Mouse (Mus musculus): ENCODE data around the gene Rmi2. TPM values are rescaled to one million over a fixed set of nuclear protein-coding genes. Genes with fewer than 3 reads are reported as not detected.

The Rmi2 gene
- total RNA-seq, 2 experiments from 2014 or later: 0.46 to 0.93 TPM

GRCm38 (mm10) chr16:10866841-10867240, 32.0 kb downstream of the Rmi2 start:
- no peak for DNase-seq

GRCm38 (mm10) chr16:10867501-10867900, 32.6 kb downstream of the Rmi2 start:
- DNase-seq: no peak

- DNase-seq: peak; percentile 70
Measured at GRCm38 (mm10) chr16:10867904-10868440, 33.1 kb downstream of the Rmi2 start.

GRCm38 (mm10) chr16:10870969-10871368, 36.1 kb downstream of the Rmi2 start:
- no peak for DNase-seq

GRCm38 (mm10) chr16:10872825-10873360, 38.0 kb downstream of the Rmi2 start:
- DNase-seq: no peak

- DNase-seq: peak; percentile 82 to 83
Measured at GRCm38 (mm10) chr16:10873654-10874053, 38.8 kb downstream of the Rmi2 start.

GRCm38 (mm10) chr16:10878227-10878626, 43.4 kb downstream of the Rmi2 start:
- DNase-seq: no peak

GRCm38 (mm10) chr16:10879467-10879866, 44.6 kb downstream of the Rmi2 start:
- peak; percentile 66 to 71 for DNase-seq

- no peak for DNase-seq
Measured at GRCm38 (mm10) chr16:10881231-10881962, 46.5 kb downstream of the Rmi2 start.

GRCm38 (mm10) chr16:10887436-10887835, 52.6 kb downstream of the Rmi2 start:
- no peak for DNase-seq

GRCm38 (mm10) chr16:10890363-10890762, 55.5 kb downstream of the Rmi2 start:
- no peak for DNase-seq

GRCm38 (mm10) chr16:10893161-10893560, 58.3 kb downstream of the Rmi2 start:
- DNase-seq: peak; percentile 81 to 90

- no peak for DNase-seq
Measured at GRCm38 (mm10) chr16:10895906-10896305, 61.0 kb downstream of the Rmi2 start.

- DNase-seq: no peak
Measured at GRCm38 (mm10) chr16:10897372-10897771, 62.5 kb downstream of the Rmi2 start.

GRCm38 (mm10) chr16:10900736-10901135, 65.9 kb downstream of the Rmi2 start:
- DNase-seq: no peak

- DNase-seq: peak in 1 of 2 experiments; percentile 16
Measured at GRCm38 (mm10) chr16:10901956-10902355, 67.1 kb downstream of the Rmi2 start.

GRCm38 (mm10) chr16:10902849-10903248, 68.0 kb downstream of the Rmi2 start:
- no peak for DNase-seq

GRCm38 (mm10) chr16:10905661-10906113, 70.8 kb downstream of the Rmi2 start:
- no peak for DNase-seq

- DNase-seq: peak; percentile 62 to 66
Measured at GRCm38 (mm10) chr16:10910541-10910940, 75.7 kb downstream of the Rmi2 start.

- DNase-seq: peak; percentile 29 to 43
Measured at GRCm38 (mm10) chr16:10911061-10911460, 76.2 kb downstream of the Rmi2 start.

GRCm38 (mm10) chr16:10915066-10915465, 80.2 kb downstream of the Rmi2 start:
- DNase-seq: no peak

GRCm38 (mm10) chr16:10916271-10916670, 81.4 kb downstream of the Rmi2 start:
- DNase-seq: no peak

GRCm38 (mm10) chr16:10919856-10920255, 85.0 kb downstream of the Rmi2 start:
- DNase-seq: no peak

GRCm38 (mm10) chr16:10923561-10923960, 88.7 kb downstream of the Rmi2 start:
- DNase-seq: no peak

All from adrenal gland, postnatal 36 days (tissue).